Mouse (Mus musculus) layer of hippocampus, postnatal 10 days (tissue): ENCODE results near the gene Spats2. TPM values are rescaled to one million over a fixed set of nuclear protein-coding genes. Genes with fewer than 3 reads are reported as not detected.
"Not testable (repeated sequence)": the region's sequence is repeated elsewhere in the genome, so short reads cannot be mapped to it uniquely, and the experiment has no call there.

Experiments
- DNase-seq, 2 experiments: peaks; one replicate each; pipeline ENCODE4 v3.0.0; 2021; ENCODE audit warnings: low spot score in 2 of 2
- long read RNA-seq: library from polyadenylated mRNA; stranded (forward); transcript quantifications from one replicate; pipeline ENCODE4 v2.0.0, GENCODE M21; 2023
- total RNA-seq, 2 experiments: library from RNA; stranded (reverse); gene quantifications; 2 replicates each; pipeline ENCODE4 v1.2.3; 2021

The Spats2 gene
- 10 to 100 TPM; 32.3 to 35.1 TPM for total RNA-seq
- long read RNA-seq, transcript Spats2-201 (13 exons, 3,096 nt), result major isoform, 14 of 23 reads
- long read RNA-seq, partial matches to known transcripts, result 2 of 23 reads
- long read RNA-seq, other reads (novel, unspliced or antisense), result 7 of 23 reads

DNA sequence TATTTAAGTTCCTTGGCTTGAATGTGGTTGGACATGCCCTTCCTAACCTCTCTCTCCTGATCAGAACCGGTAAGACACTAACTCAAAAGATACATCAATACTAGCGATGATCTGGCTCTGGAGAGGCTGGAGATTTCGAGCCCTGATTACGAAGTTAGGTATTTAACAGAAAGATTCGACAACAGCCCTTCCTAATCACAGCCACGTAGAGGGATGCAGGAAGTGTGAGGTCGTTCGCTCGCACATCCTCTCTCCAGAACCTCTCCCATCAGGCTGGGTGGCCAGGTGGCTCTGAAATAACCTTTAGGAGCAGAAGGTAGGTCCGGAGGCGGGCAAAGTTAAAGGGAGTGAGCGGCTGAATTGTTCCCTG lies at the start of gene Spats2:
Spats2 (plus strand) TSS at position 206 of the 370 bp plus-strand sequence.
- no peak for DNase-seq

GRCm38 (mm10) chr15:99076011-99076410 lies 49.7 kb upstream of the Spats2 start:
- DNase-seq, result not testable (repeated sequence)

DNA sequence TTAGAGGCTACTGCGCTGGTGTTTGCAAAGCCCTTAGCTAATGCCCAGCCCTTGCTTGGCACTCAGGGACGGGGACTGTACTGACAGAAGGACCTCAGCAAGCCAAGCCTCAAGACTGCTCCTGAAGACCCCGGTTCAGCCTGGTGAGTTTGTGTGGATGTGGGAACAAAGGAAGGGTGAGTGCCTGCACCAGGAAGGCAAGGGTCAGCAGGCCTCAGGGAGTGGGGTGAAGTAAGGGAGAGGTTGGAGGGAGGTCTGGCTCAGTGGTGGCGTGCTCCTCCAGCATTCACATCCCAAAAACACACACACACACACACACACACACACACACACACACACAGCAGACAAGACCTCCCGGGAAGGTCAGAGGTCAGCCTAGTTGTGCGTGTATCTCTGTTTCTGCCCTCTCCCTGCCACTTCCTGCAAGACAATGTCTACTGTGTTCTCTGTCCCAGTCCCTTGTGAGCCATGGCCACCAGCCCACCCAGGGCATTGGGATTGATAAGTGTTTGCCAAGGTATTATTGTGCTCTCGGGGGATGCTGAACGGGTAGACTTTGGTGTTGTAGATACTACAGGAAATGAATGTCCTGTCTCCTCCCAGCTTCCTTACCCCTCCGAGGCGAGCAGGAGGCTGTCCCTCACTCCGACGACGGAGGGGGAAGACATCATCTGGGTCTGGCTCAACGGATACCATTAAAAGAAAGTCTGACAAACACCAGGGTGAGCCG lies 47.4 kb upstream of the Spats2 start:
- DNase-seq, result no peak

- DNase-seq, result no peak
Observed at GRCm38 (mm10) chr15:99079804-99080203, 45.9 kb upstream of the Spats2 start.

DNA sequence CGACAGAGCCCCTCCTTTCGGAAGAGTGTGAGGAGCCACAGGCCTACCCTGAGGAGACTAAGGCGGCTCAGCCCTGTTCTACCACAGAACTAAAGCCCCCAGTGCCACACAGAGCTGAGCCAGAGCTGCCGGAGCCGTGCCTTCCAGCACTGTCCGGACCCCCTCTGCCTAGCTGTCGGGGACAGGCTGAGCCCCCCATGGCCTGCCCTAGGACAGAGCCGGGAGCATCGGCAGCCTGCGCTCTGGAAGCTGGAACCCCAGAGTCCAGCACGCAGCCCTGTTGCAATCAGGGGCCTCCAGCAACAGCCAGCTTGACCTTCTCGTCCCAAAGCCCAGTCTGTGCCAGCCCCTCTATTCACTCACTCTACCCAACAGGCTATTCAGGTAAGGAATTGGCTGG lies 43.4 kb upstream of the Spats2 start:
- DNase-seq, result no peak

GRCm38 (mm10) chr15:99082840-99083239 lies 42.9 kb upstream of the Spats2 start:
- no peak for DNase-seq

DNA sequence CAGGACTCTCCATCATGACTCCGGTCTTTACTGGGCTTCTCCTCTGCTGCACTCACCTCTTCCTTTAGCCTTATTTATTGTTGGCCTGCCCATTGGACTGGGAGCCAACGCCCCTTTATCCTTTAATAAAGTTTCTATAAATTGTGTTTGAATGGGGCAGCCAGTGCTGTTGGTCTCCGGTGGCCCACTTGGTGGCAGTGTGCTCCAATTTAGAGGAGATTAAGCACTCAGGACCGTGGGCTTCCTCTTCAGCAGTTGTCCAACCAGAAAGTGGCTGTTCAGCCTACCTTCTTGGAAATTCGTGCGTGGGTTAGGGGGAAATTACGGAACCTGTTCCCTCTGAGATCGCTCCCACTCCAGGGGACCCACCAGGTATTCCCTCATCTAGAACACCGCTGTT lies 42.5 kb upstream of the Spats2 start:
- DNase-seq, result peak; percentile 53 to 71

DNA sequence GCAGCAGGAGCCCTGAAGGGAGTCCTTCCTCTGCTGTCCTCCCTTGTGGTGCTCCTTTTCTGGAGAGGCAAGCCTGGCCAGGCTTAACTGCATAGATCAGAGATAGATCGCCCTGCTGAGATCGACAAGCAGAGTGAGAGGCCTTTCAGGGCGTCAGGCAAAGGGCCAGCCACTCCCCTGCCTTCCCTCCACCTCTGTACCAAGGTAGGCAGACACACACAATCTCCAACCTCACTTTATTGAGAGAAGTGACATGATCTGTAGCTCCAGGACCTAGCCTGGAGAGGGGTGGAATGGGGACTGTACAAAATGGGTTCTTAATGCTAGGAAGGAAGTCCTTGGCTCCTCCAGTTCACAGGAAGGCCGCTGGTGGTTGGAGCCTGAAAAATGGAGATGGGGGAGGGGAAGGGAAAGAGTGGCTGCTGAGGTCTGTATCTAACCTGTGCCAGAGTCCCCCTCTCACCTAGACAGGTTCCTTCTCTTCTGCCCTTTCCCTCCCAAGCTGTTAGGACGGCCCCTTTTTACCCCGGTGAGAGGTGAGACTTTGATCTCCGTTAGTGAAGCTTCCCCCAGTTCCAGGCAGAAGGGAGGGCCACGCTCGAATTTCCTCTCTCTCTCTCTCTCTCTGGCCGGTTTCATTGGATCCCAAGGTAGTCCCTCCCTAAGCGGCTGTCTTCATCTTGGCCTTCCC lies 41.7 kb upstream of the Spats2 start:
- no peak for DNase-seq

GRCm38 (mm10) chr15:99084618-99085017 lies 41.1 kb upstream of the Spats2 start:
- DNase-seq, result no peak

DNA sequence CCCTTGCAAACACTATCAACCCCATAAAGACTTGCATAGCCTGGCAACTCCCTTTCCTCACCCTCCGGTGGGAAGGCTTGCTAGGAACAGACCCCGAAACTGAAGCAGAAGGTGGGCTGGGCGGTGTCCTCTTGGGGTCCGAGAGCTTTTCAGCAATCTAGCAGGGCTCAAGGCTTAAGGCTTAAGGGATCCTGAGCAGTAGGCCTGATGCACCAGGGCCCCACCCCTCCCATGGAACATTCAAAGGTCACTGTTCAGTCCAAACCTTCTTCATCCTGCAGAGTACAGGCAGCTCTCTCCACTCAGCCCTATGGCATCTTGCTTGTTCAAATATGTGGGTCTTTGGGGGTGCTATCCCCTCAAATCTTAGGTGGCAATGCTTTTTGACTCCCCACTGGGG lies 39.7 kb upstream of the Spats2 start:
- no peak for DNase-seq

DNA sequence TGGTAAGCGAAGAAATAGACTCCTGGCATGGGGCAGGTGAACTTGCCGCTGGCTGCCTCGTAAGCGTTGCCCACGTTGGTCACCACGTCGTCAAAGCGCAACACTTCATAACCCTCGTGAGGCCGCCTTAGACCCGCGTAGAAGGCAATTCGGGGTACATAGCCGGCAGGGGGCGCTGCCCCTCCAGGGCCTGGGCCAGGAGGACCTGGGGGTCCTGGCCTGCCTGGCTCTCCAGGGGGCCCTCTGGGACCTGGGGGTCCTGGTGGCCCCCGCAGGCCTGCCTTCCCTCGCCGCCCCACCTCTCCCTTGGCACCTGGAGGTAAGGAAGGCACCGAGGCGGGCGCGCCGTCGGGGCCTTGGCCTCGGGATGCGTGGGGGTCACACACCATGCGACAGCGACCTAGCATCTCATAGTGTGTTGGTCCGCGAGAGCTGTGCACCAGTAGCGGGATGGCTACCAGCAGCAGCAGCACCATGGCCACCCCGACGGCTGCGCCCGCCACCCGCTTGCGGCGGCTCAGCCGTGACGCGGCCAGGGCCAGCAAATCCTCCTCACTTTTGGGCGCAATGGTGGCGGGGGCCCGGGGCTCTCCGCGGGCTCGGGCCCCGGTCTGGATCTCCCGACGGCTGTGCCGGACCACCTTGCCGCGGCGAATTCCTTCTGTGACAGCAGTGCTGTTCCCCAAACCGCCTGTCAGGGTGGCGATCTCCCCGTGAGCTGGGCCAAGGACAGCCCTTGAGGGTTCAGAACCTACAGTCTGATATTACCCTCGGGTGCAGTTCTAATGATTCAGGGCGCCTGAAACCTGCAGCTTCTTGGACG lies 38.3 kb upstream of the Spats2 start, which contains the start of gene C1ql4:
C1ql4 (minus strand) TSS at position 565 of the 823 bp plus-strand sequence.
- DNase-seq, result peak in 1 of 2 experiments; percentile 20

GRCm38 (mm10) chr15:99088292-99088691 lies 37.4 kb upstream of the Spats2 start:
- DNase-seq, result peak; percentile 74 to 81

- peak in 1 of 2 experiments; percentile 10 for DNase-seq
Observed at GRCm38 (mm10) chr15:99089069-99089468, 36.6 kb upstream of the Spats2 start.

- no peak for DNase-seq
Observed at GRCm38 (mm10) chr15:99092870-99093269, 32.8 kb upstream of the Spats2 start, which contains the start of gene Dnajc22. TSS of gene Dnajc22 (plus strand) at chr15:99093170.

DNA sequence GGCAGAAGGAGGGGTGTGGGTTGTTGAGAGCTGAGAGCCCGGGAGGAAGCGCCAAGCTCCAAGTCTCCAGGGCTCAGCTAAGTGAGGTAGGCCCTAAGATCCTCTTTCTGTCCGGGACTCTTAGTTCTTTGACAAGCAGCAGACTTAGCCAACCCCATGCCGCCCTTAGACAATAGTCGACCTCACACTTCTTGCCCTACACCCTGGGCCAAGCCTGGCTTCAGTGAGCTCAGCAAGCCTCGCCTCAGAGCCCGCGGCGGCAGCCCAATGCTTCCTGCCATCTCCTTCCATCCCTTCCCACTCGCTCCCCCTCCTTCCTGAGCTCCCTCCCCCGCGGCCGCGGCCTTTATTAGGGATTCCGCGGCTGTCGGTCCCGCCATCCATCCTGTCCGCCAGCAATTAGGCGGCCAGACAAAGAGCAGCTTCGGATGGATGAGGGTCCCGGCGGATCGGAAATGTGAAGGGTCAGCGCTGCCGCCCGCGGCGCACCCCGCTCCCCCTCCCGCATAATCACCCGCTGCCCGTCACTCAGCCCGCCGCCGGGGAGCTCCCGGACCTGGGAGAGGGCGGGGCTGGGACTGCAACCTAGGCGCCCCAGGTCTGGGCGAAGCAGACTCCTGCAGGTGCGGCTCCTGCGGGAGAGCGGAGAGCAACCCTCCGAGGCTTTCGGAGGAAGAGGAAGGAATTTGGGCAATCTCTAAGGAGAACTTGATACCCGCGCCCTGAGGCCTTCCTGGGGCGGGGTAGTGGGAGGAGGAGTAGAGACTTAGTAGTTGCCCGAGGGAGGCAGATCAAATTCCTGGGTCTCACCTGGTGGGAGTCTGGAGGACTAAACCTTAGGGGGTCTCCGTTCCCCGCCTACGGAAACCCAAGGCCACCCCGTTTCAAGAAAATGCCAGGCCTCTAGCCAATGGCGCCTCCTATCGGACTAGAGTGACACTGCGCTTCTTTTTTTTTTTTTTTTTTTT lies 32.1 kb upstream of the Spats2 start:
- peak; percentile 41 to 52 for DNase-seq

- DNase-seq, result peak; percentile 42 to 51
Observed at GRCm38 (mm10) chr15:99094631-99095270, 31.0 kb upstream of the Spats2 start.

- no peak for DNase-seq
Observed at GRCm38 (mm10) chr15:99095356-99095755, 30.4 kb upstream of the Spats2 start.

DNA sequence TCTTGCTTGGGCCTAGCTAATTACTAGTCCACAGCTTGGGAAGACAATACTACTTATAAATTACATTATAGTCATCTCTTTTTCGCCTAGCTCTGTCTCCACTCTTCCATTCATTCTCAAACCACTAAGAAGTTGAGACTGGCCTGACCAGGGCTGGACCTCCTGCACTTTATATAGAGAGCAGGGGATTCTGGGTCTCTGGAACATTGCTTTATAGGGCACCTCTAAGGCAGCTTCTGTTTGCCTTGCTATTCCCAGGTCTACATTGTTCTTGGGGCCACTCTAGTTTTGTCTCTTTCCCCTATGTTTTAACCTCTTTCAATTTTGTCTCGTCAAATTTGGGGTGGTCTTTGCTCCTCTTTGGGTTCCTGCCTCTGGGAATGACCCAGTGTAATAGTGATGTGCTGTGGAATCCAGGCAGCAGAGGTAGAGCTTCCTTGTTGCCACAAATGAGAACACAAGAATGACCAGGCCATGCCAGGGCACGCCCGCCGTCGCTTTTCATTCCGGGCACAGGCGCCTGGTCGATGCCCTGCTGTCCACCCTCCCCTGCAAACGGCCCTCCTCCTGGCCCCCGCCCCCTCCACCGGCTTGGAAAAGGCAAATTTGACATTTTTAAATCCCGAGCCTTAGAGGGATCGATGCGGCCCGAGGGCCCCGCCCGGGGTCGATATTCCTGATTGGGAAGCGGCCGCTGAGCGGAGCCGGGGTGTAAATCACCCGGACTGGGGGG lies 29.5 kb upstream of the Spats2 start:
- DNase-seq, result no peak
